Mouse (Mus musculus) heart, embryonic 12.5 days (tissue): Measurements from ENCODE around the gene Rtn3. TPM values are rescaled to one million over a fixed set of nuclear protein-coding genes. Genes with fewer than 3 reads are reported as not detected.
"Not testable (repeated sequence)": the region's sequence is repeated elsewhere in the genome, so short reads cannot be mapped to it uniquely, and the experiment has no call there.

ENCODE experiments used
- ATAC-seq: fragments of 200-750 bp; cut with Nextera tagmentation; 2 replicates; pipeline ENCODE4 v1.8.0; 2017; ENCODE audit warnings: moderate TSS enrichment, moderate library complexity; ENCODE audit not compliant: insufficient number of reproducible peaks, low FRiP score
- H3K27ac ChIP-seq: fragments of 300-500 bp; sonication (generic); 2 replicates; pipeline ENCODE4 v1.5.1; 2016; ENCODE audit warnings: mild to moderate bottlenecking, moderate library complexity; ENCODE audit not compliant: poor library complexity, severe bottlenecking
- H3K27me3 ChIP-seq: fragments of 300-500 bp; sonication (generic); replicated peaks from 2 replicates; pipeline ENCODE4 v1.6.1; 2016; ENCODE audit warnings: mild to moderate bottlenecking, moderate library complexity
- H3K36me3 ChIP-seq: fragments of 300-500 bp; sonication (generic); 2 replicates; pipeline ENCODE4 v1.6.1; 2016; ENCODE audit warnings: mild to moderate bottlenecking, moderate library complexity
- H3K4me1 ChIP-seq: fragments of 300-500 bp; sonication (generic); replicated peaks from 2 replicates; pipeline ENCODE4 v1.6.1; 2016; ENCODE audit warnings: mild to moderate bottlenecking
- H3K4me2 ChIP-seq: fragments of 300-500 bp; sonication (generic); 2 replicates; pipeline ENCODE4 v1.6.1; 2016; ENCODE audit warnings: mild to moderate bottlenecking, moderate library complexity
- H3K4me3 ChIP-seq: fragments of 300-500 bp; sonication (generic); 2 replicates; pipeline ENCODE4 v1.5.1; 2016; ENCODE audit warnings: mild to moderate bottlenecking
- H3K9ac ChIP-seq: fragments of 300-500 bp; sonication (generic); 2 replicates; pipeline ENCODE4 v1.6.1; 2016; ENCODE audit warnings: mild to moderate bottlenecking, moderate library complexity
- H3K9me3 ChIP-seq: fragments of 300-500 bp; sonication (generic); replicated peaks from 2 replicates; pipeline ENCODE4 v1.6.1; 2016; ENCODE audit warnings: mild to moderate bottlenecking, moderate library complexity
- WGBS: fragments of 180-500 bp; shearing (Covaris S2); methylation state at CpG from one replicate; pipeline ENCODE4 v1.1.7; 2016; 5-methylcytosine and 5-hydroxymethylcytosine counted together
- polyA plus RNA-seq: library from polyadenylated mRNA; unstranded; fragments of >200 nt; fragmentation: Nextera tagmentation; extraction: Ambion mirVana; gene quantifications from 2 replicates; pipeline ENCODE4 v1.2.1, GENCODE M21; 2016

Gene Rtn3
- polyA plus RNA-seq, 1 experiment from 2014 or later = 158 TPM

DNA sequence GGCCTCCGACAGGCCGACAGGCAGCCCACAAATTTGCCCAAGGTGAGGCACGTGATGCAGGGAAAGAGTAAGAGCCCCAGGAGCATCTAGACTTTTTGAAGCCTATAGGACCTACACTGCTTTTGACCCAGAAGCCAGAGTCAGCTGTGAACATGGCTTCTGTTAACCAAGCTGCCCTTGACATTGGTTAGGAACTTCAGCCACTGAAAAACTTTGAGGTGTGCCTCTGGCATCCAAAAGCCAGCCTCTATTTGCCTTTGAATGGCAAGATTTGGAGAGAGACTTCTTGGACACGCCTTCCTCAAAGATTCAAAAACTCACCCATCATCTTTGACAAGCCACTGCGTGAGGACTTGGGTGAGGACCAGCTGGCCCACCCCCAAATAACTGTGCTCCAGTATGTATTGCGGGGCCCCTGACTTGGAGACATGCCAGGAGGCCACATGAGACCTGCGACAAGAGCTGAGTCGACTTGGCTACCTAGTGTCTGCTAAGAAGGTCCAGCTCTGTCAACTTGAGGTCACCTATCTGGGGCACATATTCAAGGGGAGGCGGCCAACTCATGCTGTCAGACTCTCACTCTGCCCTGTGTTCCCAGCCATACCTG, 78.4 kb downstream of the Rtn3 start:
- 66% methylated on average over 9 of the region's 9 CpGs for WGBS
- no peak for ATAC-seq

DNA sequence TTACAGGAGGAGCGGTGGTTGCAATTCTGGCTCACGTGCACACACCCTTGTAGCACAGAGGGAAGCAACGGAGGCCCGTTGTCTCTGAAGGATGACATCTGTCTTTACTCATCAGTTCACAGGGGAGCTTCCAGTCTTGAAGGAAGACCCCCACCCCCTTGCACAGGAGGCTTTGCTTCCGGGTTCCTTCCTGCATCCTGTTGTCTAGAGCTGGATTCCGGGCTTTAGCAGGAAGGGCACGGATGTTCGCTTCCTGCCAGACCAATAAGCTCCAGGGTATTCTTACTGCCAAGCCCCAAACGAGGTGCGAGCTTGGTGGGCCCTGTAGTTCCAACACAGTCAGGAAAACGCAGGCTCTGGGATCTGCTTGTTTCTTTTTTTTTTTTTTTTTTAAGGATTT, 82.4 kb downstream of the Rtn3 start:
- ATAC-seq = no peak
- Histone ChIP-seq H3K4me2 (peak overlapping the region; percentile 31; the same call in 1 of the 2 replicates), H3K36me3 (no peaks in the 10 kb centered on the region), H3K9ac (no peak overlapping the region; the same call in 1 of the 2 replicates), H3K4me1 (peaks cover 10% of the 10 kb centered on the region), H3K9me3 (no peaks in the 10 kb centered on the region; the same call in 1 of the 2 replicates), H3K4me3 (no peak overlapping the region), H3K27ac (no peak overlapping the region), H3K27me3 (peaks cover 9% of the 10 kb centered on the region; the same call in 1 of the 2 replicates)
- 52% methylated on average over 11 of the region's 11 CpGs for WGBS

More for the DNA sequence above, 78.4 kb downstream of the Rtn3 start:
- H3K27ac ChIP-seq = no peak overlapping the region
- no peak overlapping the region for H3K4me2 ChIP-seq
- no peak overlapping the region for H3K9ac ChIP-seq
- H3K9me3 ChIP-seq = no peaks in the 10 kb centered on the region
- H3K27me3 ChIP-seq = 0 out of 2 replicates have a peak, but pooled peaks cover 3% of the 10 kb centered on the region
- peaks cover 10% of the 10 kb centered on the region for H3K4me1 ChIP-seq
- no peaks in the 10 kb centered on the region for H3K36me3 ChIP-seq
- no peak overlapping the region for H3K4me3 ChIP-seq

DNA sequence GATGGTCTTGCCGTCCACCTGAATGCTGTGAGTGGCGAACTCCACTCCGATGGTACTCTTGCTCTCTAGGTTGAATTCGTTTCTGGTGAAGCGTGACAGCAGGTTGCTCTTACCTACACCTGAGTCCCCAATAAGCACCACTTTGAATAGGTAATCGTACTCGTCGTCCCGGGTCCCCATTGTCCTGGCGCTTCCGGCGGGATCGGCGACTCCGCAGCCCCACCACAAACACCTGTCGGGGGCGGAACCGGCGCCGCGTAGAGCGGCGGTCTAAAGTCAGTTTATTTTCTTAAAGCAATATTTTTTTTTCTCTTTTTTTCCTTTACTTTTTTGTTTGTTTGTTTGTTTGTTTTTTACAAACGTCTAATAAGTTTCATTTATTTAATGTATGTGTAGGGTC, 84.2 kb downstream of the Rtn3 start:
- not testable (repeated sequence) for H3K4me3 ChIP-seq, H3K27me3 ChIP-seq, H3K27ac ChIP-seq

DNA sequence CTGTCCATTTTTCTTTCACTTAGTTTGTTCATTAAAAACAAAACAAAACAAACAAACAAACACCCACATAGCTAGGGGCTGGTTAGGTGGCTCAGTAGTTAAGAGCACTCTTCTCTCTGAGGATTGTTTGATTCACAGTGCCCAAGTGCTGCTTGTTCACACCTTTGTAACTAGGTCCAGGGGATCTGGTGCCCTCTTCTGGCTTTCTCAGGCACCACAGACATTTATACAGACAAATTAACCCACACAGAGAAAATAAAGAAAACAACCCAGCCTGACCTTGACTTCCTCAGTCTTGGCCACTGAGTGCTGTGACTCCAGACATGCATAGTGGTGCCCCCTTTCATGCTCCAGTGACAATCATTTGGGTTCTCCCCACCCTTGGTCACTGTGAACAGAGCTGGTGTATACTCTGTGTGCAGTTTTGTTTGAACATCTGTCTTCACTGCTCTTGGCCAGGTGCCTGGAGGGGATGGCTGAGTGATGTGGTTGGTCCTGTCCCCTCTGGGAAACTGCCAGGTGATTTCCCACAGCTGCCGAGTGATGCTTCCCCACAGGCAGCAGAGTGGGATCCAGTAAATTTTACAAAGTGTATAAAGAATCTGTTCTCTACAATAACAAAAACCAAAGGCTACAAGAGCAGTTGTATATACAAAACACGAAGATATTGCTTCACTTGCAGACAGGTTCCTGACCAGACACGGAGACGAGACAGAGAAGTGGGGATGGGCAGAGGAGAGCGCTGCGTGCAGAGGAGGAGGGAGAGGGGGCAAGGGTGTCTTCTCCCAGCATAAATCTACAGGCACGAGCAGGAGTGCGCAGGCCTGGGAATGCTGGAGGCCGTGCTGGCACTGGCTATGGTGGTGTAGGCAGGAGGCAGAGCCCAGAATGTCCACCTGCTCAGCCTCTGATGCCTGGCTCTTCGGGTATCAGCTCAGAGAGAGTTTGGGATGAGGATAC, 85.9 kb downstream of the Rtn3 start:
- not testable (repeated sequence) for ATAC-seq
- WGBS = 74% methylated on average over 10 of the region's 10 CpGs

More for the DNA sequence above, 84.2 kb downstream of the Rtn3 start:
- 33% methylated on average over 24 of the region's 24 CpGs for WGBS
- not testable (repeated sequence) for H3K36me3 ChIP-seq, H3K4me1 ChIP-seq, ATAC-seq, H3K9ac ChIP-seq, H3K4me2 ChIP-seq
- H3K9me3 ChIP-seq = peaks cover 14% of the 10 kb centered on the region

DNA sequence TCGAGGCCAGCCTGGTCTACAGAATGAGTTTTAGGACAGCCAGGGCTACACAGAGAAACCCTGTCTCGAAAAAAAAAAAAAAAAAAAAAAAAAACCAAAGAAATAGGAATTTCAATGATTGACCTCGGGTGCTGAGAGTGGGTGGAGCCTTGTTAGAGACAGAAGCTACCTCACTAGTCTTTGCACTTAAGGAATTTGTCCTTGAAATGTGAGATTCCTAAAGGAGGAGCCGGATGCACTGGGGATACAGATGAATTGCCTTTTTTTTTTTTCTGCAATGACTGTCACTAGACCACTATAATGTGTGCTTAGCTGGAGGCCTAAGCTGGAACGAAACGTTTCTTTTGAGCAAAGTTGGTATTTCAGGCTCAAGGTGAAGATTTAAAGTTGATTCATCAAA, 94.6 kb downstream of the Rtn3 start:
- no peaks in the 10 kb centered on the region for H3K27me3 ChIP-seq
- no peak overlapping the region for H3K4me2 ChIP-seq
- WGBS = 78% methylated on average over 6 of the region's 6 CpGs

More for the DNA sequence above, 85.9 kb downstream of the Rtn3 start:
- not testable (repeated sequence) for H3K4me1 ChIP-seq, H3K4me3 ChIP-seq, H3K27ac ChIP-seq, H3K4me2 ChIP-seq, H3K36me3 ChIP-seq, H3K9ac ChIP-seq, H3K27me3 ChIP-seq
- peaks cover 14% of the 10 kb centered on the region for H3K9me3 ChIP-seq

DNA sequence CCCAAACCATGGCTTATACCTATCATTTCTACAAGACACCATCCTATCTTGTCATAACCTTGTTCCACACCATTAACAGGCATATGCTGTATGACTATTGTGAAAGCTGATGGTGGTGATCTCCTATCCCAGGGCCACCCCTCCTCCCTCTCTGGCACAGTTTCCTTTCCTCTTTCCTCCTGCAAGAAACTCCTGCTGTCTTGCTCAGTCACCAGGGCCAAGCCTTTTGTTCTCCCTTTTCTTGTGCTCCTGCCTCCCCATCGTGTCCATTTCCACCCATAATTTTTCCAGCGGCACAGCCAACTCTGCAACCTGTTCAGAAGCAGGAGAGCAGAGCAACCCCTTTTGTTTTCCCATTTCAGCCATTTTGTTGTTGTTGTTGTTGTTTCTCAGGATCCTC, 97.0 kb downstream of the Rtn3 start:
- Histone ChIP-seq H3K4me1 (peaks cover 18% of the 10 kb centered on the region), H3K27ac (no peak overlapping the region), H3K9ac (no peak overlapping the region), H3K36me3 (peaks cover 12% of the 10 kb centered on the region), H3K27me3 (no peaks in the 10 kb centered on the region), H3K9me3 (peaks cover 15% of the 10 kb centered on the region), H3K4me3 (no peak overlapping the region), H3K4me2 (no peak overlapping the region)
- no peak for ATAC-seq
- 65% methylated on average over 2 of the region's 2 CpGs for WGBS

More for the DNA sequence above, 94.6 kb downstream of the Rtn3 start:
- Histone ChIP-seq H3K9me3 (peaks cover 18% of the 10 kb centered on the region), H3K9ac (no peak overlapping the region), H3K27ac (no peak overlapping the region), H3K36me3 (peaks cover 12% of the 10 kb centered on the region), H3K4me1 (peaks cover 11% of the 10 kb centered on the region), H3K4me3 (no peak overlapping the region)
- no peak for ATAC-seq

DNA sequence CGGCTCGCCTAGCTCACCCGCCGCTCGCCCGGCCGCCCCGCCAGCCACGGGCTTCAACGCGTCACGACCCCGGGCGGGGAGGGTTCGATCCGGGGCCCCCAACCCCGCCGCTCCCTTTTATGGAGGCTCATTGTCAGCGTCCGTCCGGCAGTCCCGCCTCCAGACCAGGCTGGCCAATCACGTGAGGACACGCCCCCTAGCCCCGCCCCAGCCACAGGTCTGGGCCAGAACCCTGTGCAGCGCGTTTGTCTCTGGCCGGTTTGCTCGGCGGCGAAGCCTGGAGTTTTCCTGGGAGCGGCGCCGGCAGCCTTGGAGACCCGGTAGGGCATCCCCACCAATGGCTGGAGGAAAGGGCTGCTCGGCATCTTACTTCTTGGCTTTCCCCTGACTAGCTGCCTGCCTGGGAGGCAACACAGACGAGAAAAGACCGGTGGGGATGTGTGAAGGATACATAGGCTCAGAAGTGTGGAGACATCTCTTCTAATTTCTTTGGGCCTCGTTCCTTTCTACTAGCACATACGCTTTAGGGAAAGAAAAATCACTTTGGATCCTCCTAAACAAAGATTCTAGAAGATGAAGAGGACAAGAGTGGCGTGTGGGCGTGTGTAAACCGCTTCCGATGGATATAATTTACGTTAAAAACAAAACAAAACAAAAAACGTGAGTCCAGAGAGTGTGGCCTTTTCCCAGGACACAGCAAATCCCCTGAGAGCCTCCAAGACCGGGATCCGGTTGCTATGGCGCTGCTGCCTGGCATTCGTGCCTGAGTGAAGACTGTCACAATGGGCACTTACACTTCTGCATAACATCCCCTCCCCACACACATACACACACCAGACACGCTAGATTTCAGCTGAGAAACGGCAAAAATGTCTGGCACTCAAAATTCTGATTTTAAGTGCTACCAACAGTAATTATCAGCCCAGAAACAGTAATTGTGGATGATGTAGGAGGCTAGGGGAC, 99.9 kb downstream of the Rtn3 start, which contains the start of gene Spindoc:
Gene Spindoc, minus strand, starts transcription at position 92 of the 963 bp plus-strand sequence.
- Histone ChIP-seq H3K27me3 (no peaks in the 10 kb centered on the region), H3K27ac (peak within 1 kb of the TSS; percentile 83), H3K4me2 (peak within 1 kb of the TSS; percentile 82), H3K4me3 (peak within 1 kb of the TSS; percentile 77), H3K9ac (peak within 1 kb of the TSS; percentile 91), H3K9me3 (peaks cover 9% of the 10 kb centered on the region), H3K4me1 (peaks cover 27% of the 10 kb centered on the region), H3K36me3 (peaks cover 22% of the 10 kb centered on the region)
- peak; percentile 99 for ATAC-seq
- WGBS = 2% methylated on average over 45 of the region's 52 CpGs

DNA sequence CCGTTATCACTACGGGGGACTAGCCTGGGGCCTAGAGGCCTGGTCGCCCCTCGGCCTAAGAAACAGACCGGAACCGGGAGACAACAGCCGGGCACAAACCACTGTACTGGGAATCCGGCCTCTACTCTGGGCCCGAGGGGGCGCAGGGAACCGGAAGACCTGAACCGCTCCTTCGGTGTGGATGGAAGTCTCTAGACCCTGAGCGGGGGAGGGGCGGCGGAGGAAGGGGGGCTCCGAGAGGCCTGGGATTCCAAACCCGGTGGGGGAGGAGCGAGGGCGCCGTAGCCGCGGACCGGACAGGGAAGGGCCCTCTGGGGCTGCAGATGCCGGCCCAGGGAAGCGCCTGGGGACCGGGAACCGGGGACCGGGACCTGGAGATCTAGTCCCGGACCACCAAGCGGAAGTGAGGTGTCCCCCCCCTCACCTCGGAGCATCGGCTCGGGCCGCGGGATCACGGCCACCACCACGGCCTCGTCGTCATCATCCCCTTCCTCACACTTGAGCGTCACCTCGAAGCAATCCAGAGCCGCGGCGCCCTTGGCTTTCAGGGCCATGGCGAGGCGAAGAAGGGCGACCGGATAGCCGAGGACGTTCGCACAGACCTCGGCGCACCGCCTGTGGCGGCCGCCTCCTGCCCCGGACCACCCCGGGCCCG, 100.7 kb downstream of the Rtn3 start:
- Histone ChIP-seq H3K9me3 (peaks cover 9% of the 10 kb centered on the region), H3K36me3 (peaks cover 18% of the 10 kb centered on the region), H3K9ac (peak overlapping the region; percentile 91), H3K27ac (peak overlapping the region; percentile 83), H3K4me1 (peaks cover 30% of the 10 kb centered on the region), H3K27me3 (no peaks in the 10 kb centered on the region), H3K4me3 (peak overlapping the region; percentile 77), H3K4me2 (peak overlapping the region; percentile 82)
- WGBS = under 1% methylated on average over 60 of the region's 60 CpGs
- ATAC-seq = peak; percentile 66

DNA sequence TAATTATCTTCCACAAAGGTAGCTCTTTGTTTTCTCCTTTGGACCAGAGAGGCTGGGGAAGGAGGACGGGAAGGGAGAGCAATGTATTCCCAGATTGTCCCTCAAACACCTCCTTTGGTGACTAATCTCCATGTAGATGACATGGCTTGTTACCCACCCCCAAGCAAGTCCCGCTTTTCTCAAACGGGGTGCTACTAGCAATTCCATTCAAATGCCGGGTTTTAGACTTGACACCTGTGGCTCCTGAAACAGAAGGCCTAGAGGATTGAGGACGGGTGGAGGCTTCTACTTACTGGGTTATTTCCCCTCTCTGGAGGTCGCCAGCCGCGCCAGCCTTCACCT, 101.2 kb downstream of the Rtn3 start:
- Histone ChIP-seq H3K4me1 (peaks cover 33% of the 10 kb centered on the region), H3K36me3 (peaks cover 18% of the 10 kb centered on the region), H3K9ac (peak overlapping the region; percentile 91), H3K4me3 (peak overlapping the region; percentile 77), H3K27ac (peak overlapping the region; percentile 83), H3K9me3 (peaks cover 9% of the 10 kb centered on the region), H3K27me3 (no peaks in the 10 kb centered on the region), H3K4me2 (peak overlapping the region; percentile 82)
- no peak for ATAC-seq
- 2% methylated on average over 8 of the region's 8 CpGs for WGBS

DNA sequence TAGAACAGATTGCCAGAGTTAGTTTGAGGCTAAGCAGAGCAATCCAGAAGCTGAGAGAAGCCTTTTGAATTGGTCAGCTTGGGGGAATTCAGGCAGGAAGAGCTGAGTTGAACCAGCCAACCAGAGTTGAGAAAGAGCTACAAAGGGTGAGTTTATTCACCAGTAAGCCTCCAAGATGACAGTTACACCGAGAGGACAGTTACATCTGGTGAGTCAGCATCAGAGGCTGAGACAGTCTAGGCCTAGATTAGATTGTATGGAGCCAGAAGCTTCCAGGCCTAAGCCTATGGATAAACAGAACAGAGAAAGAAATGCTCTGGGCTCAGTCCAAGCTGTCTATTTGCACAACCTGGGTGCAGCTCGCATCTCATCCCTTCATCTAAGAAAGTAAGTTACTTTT, 105.4 kb downstream of the Rtn3 start:
- Histone ChIP-seq H3K36me3 (peaks cover 46% of the 10 kb centered on the region), H3K27me3 (no peaks in the 10 kb centered on the region), H3K9ac (no peak overlapping the region), H3K4me2 (no peak overlapping the region), H3K4me3 (no peak overlapping the region), H3K27ac (no peak overlapping the region), H3K9me3 (no peaks in the 10 kb centered on the region), H3K4me1 (peaks cover 31% of the 10 kb centered on the region)
- ATAC-seq = no peak
- WGBS = 60% methylated on average over 2 of the region's 2 CpGs
